Mouse (Mus musculus) activated CD4-positive, CD25-positive, alpha-beta regulatory T cell, adult 4 months (primary cell): ENCODE data around the gene Zbtb2. TPM values are rescaled to one million over a fixed set of nuclear protein-coding genes. Genes with fewer than 3 reads are reported as not detected.

Source experiments
- ATAC-seq: one replicate; pipeline ENCODE4 v1.8.0; 2017
- polyA plus RNA-seq, 2 experiments: library from polyadenylated mRNA; unstranded; fragments of 100-300 nt; shearing (Covaris generic); gene quantifications; one replicate each; pipeline ENCODE4 v1.2.1; 2017

The Zbtb2 gene
- polyA plus RNA-seq, 2 experiments from 2014 or later = 9.9 to 11.3 TPM

GRCm38 (mm10) chr10:4332228-4332979 lies 55.5 kb downstream of the Zbtb2 start:
- ATAC-seq = no peak

GRCm38 (mm10) chr10:4327716-4328115 lies 60.2 kb downstream of the Zbtb2 start:
- no peak for ATAC-seq

- ATAC-seq = no peak
Measured at GRCm38 (mm10) chr10:4325562-4325961, 62.3 kb downstream of the Zbtb2 start.

- no peak for ATAC-seq
Measured at GRCm38 (mm10) chr10:4323885-4324284, 64.0 kb downstream of the Zbtb2 start.

Other genes starting within 250 kb of the Zbtb2 start
- gene Akap12, start 121.7 kb downstream of the Zbtb2 start, polyA plus RNA-seq = 1 to 10 TPM; 9.0 to 9.2 TPM
- 10 to 100 TPM; 34.0 to 47.7 TPM for gene Rmnd1, start 44.3 kb upstream of the Zbtb2 start, polyA plus RNA-seq
- gene Armt1, start 44.4 kb upstream of the Zbtb2 start, polyA plus RNA-seq = 10 to 100 TPM; 30.8 to 39.0 TPM
- gene Ccdc170, start 94.4 kb upstream of the Zbtb2 start, polyA plus RNA-seq = not detected
- 1 to 10 TPM in 1 of 2 experiments, under 1 TPM in 1; 0.68 to 7.2 TPM for gene Esr1, start 223.5 kb upstream of the Zbtb2 start, polyA plus RNA-seq